Mouse (Mus musculus): ENCODE results near the gene Padi2. TPM values are rescaled to one million over a fixed set of nuclear protein-coding genes. Genes with fewer than 3 reads are reported as not detected.

Gene Padi2
- polyA plus RNA-seq, 1 experiment from 2014 or later, result 1.2 TPM

- H3K4me2 ChIP-seq, result no peak overlapping the region
- H3K4me3 ChIP-seq, result no peak overlapping the region
- no peak overlapping the region for H3K9ac ChIP-seq
- H3K9me3 ChIP-seq (replicated peaks), result no peaks in the 10 kb centered on the region
- no peak overlapping the region for H3K27ac ChIP-seq
- H3K27me3 ChIP-seq, result no peaks in the 10 kb centered on the region
- ATAC-seq (replicated peaks; ENCODE audit: insufficient number of reproducible peaks, insufficient read depth, low FRiP score, low read depth), result no peak
- whole genome bisulfite sequencing, result 79% methylated on average over 8 of the region's 8 CpGs
- peaks cover 15% of the 10 kb centered on the region for H3K4me1 ChIP-seq (replicated peaks)
- H3K36me3 ChIP-seq, result no peaks in the 10 kb centered on the region
Observed at GRCm38 (mm10) chr4:140949052-140949451, 42.9 kb downstream of the Padi2 start.

- Histone ChIP-seq H3K4me1 (replicated peaks) (peaks cover 15% of the 10 kb centered on the region), H3K27ac (no peak overlapping the region), H3K9me3 (replicated peaks) (no peaks in the 10 kb centered on the region), H3K4me2 (no peak overlapping the region), H3K4me3 (no peak overlapping the region), H3K9ac (no peak overlapping the region), H3K27me3 (no peaks in the 10 kb centered on the region), H3K36me3 (no peaks in the 10 kb centered on the region)
- ATAC-seq (replicated peaks; ENCODE audit: insufficient number of reproducible peaks, insufficient read depth, low FRiP score, low read depth), result no peak
- WGBS, result 85% methylated on average over 16 of the region's 16 CpGs
Observed at GRCm38 (mm10) chr4:140949616-140950015, 43.5 kb downstream of the Padi2 start.

DNA sequence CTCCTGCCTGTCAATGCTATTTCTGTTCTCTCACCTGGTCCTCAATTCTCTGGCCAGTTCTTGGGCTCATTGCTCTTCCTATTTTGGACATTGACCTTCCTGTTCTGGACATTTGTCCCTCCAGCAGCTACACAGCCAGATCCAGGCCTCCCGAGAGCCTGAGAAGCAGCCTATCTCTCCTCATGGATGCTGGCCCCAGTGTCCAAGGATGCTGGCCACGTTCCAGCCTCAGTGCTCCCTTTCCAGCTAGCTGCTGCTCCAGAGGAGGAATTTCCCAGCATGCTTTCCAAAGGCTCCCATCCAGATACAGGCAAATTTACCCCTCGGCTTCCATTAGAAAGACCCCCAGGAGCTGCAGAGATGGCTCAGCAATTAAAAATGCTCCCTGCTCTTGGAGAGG lies 44.4 kb downstream of the Padi2 start:
- Histone ChIP-seq H3K4me2 (no peak overlapping the region), H3K9ac (no peak overlapping the region), H3K4me1 (replicated peaks) (peaks cover 15% of the 10 kb centered on the region), H3K27me3 (0 out of 2 replicates have a peak, but pooled peaks cover 2% of the 10 kb centered on the region), H3K4me3 (no peak overlapping the region), H3K9me3 (replicated peaks) (no peaks in the 10 kb centered on the region), H3K27ac (no peak overlapping the region), H3K36me3 (no peaks in the 10 kb centered on the region)
- WGBS, result 38% methylated on average over 3 of the region's 3 CpGs
- no peak for ATAC-seq (replicated peaks; ENCODE audit: insufficient number of reproducible peaks, insufficient read depth, low FRiP score, low read depth)

DNA sequence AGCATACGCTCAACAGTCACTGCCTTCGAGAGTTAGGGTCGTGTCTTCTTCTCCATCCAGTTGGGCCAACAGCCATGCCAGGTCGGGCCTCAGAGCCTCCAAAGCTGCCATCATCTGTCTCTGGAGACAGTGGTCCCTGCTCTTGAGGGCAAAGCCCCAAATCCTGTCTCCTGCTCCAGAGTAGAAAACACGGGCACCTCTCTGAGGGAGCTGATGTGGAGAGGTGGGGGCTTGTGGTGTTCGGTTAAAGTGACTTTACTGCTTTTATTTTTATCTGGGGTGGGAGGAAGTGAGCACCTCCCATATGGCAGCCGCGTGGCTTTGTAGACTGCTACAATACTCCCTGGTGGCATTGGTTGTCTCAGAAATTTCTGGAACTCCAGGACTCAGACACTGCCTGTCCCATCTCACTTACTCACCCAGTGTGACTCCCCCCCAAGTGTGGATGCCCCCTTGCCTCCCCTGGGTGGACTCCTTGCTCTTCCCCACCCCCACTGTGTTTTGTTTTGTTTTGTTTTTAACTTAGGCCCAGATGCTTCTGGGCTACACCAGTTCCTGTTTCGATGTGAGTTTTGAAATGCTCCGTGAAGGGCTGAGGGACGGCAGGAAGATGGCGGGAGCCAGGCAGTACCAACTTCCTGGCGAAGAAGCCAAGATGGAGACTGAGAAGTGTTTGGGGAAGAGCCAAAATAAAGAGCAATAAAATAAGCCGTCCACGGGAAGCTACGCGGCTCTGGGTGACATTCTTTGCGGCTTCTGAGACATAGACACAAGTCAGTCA lies 45.9 kb downstream of the Padi2 start:
- H3K9me3 ChIP-seq (replicated peaks), result no peaks in the 10 kb centered on the region
- H3K4me3 ChIP-seq, result no peak overlapping the region
- no peaks in the 10 kb centered on the region for H3K36me3 ChIP-seq
- H3K9ac ChIP-seq, result no peak overlapping the region
- H3K4me2 ChIP-seq, result no peak overlapping the region
- peaks cover 5% of the 10 kb centered on the region; the same call in 1 of the 2 replicates for H3K27me3 ChIP-seq
- H3K27ac ChIP-seq, result no peak overlapping the region
- peaks cover 11% of the 10 kb centered on the region for H3K4me1 ChIP-seq (replicated peaks)
- WGBS, result 79% methylated on average over 18 of the region's 18 CpGs
- no peak for ATAC-seq (replicated peaks; ENCODE audit: insufficient number of reproducible peaks, insufficient read depth, low FRiP score, low read depth)

GRCm38 (mm10) chr4:140957131-140957702 lies 51.1 kb downstream of the Padi2 start:
- H3K9ac ChIP-seq, result peak overlapping the region; percentile 52
- H3K9me3 ChIP-seq (replicated peaks), result no peaks in the 10 kb centered on the region
- H3K27ac ChIP-seq, result peak overlapping the region; percentile 44
- H3K4me2 ChIP-seq, result peak overlapping the region; percentile 82
- no peak for ATAC-seq (replicated peaks; ENCODE audit: insufficient number of reproducible peaks, insufficient read depth, low FRiP score, low read depth)
- no peaks in the 10 kb centered on the region for H3K36me3 ChIP-seq
- H3K27me3 ChIP-seq, result peaks cover 5% of the 10 kb centered on the region; the same call in 1 of the 2 replicates
- peaks cover 25% of the 10 kb centered on the region for H3K4me1 ChIP-seq (replicated peaks)
- WGBS, result 17% methylated on average over 17 of the region's 17 CpGs
- H3K4me3 ChIP-seq, result peak overlapping the region; percentile 51

DNA sequence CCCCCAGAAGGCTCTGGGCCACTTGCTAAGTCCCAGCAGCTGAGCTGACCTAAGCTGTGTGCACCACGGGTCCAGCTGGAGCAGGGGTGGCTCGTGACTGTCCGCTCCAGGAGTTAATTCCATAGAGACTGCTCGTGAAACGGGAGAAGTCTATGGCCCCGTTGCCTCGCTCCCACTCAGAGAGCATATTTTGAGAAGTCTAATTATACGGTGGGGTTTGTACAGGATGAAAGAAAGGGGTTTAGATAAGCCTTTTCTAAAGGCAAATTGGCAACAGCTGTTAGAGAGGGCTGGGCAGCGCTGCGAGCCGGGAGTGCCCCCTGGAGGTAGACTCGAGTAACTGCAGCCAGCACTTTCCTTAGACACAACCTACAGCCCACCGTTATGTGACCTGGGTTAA lies 51.6 kb downstream of the Padi2 start:
- Histone ChIP-seq H3K9ac (peak overlapping the region; percentile 52), H3K27ac (peak overlapping the region; percentile 44), H3K36me3 (no peaks in the 10 kb centered on the region), H3K9me3 (replicated peaks) (no peaks in the 10 kb centered on the region), H3K4me3 (peak overlapping the region; percentile 51), H3K27me3 (peaks cover 5% of the 10 kb centered on the region; the same call in 1 of the 2 replicates), H3K4me1 (replicated peaks) (peaks cover 30% of the 10 kb centered on the region), H3K4me2 (peak overlapping the region; percentile 82)
- ATAC-seq (replicated peaks; ENCODE audit: insufficient number of reproducible peaks, insufficient read depth, low FRiP score, low read depth), result 0 out of 2 replicates have a peak, but pooled peaks have one; percentile 25
- 2% methylated on average over 13 of the region's 13 CpGs for WGBS

DNA sequence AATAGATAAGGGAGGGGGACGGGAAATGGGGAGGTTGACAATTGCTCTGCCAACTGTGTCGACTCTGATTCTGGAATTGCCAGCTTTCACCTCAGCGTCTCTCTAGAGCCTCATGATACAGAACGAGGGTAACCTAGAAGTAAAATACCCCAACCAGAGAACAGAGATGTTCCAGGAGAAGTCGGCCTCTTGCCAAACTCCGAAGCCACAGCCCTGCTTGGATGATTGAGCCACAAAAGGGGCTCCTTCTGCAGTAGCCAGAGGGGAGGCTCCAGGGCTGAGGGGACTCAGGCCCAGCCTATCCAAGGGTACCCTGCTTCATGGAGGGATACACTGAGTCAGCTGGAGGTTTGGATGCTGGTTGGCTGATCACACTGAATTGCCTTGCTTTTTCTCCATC lies 52.2 kb downstream of the Padi2 start:
- WGBS, result 49% methylated on average over 6 of the region's 6 CpGs
- H3K9ac ChIP-seq, result no peak overlapping the region
- H3K4me2 ChIP-seq, result no peak overlapping the region

DNA sequence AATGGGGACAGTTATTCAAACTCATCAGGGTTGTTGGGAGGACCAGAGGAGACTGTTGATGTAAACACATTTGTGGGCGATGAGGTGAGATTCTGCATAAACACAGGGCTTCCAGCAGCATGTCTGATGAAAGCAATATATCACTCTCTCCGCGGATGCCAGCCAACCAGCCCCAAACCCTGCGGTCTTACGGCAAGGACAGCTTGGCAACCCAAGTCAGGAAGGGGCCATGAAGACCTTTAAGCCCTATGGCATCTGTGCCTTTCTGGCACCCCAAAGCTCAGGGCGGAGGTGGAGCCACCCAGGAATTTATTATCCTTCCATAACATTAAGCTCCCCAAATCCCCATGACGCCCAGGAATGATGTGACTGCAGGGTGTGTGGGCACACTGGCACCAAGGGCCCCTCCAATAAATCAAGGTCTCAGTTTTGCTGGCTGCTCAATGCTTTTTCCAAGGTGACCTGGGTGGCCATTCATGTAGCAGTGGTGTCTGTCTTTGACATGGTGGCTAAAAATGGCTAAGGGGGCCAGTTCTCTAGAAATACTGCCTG lies 53.1 kb downstream of the Padi2 start:
- Histone ChIP-seq H3K4me1 (replicated peaks) (peaks cover 43% of the 10 kb centered on the region), H3K36me3 (no peaks in the 10 kb centered on the region), H3K27ac (no peak overlapping the region), H3K9ac (no peak overlapping the region), H3K9me3 (replicated peaks) (no peaks in the 10 kb centered on the region), H3K4me2 (no peak overlapping the region), H3K27me3 (peaks cover 5% of the 10 kb centered on the region; the same call in 1 of the 2 replicates), H3K4me3 (no peak overlapping the region)
- ATAC-seq (replicated peaks; ENCODE audit: insufficient number of reproducible peaks, insufficient read depth, low FRiP score, low read depth), result no peak
- 83% methylated on average over 7 of the region's 7 CpGs for WGBS

More for the DNA sequence above, 52.2 kb downstream of the Padi2 start:
- Histone ChIP-seq H3K27ac (no peak overlapping the region), H3K36me3 (no peaks in the 10 kb centered on the region), H3K4me3 (no peak overlapping the region), H3K27me3 (peaks cover 5% of the 10 kb centered on the region; the same call in 1 of the 2 replicates), H3K9me3 (replicated peaks) (no peaks in the 10 kb centered on the region), H3K4me1 (replicated peaks) (peaks cover 36% of the 10 kb centered on the region)
- ATAC-seq (replicated peaks; ENCODE audit: insufficient number of reproducible peaks, insufficient read depth, low FRiP score, low read depth), result no peak

DNA sequence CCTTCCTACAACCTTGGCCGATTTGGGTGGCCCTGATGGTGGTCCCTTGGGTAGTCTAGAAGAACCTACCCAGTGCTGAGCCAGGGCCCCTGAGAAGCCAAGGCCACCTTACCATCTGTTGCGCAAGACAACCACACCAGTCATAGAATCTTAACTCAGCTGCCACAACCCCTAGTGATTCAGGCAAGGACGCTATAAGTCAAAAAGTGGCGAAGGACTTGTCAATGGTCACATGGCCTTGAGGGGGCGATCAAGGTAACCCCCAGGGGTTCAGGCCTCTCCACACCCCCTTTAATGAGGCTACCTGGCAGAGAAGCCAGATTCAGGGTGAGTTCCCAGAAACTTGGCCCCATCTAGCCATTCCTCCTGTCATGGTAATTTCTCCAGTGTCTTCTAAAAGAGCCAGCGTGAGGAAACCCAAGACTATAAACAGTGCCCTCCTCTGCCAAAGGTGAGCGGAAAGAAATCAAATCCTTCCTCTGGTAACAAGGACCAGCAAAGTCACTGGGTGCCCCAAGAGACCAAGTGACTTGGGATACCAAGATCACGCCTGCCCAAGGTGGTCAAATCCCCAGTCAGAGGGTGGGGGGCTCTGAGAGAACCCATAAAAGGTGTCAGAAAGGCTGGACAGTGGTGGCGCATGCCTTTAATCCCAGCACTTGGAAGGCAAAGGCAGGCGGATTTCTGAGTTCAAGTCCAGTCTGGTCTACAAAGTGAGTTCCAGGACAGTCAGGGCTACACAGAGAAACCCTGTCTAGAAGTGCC lies 53.8 kb downstream of the Padi2 start:
- H3K27ac ChIP-seq, result peak overlapping the region; percentile 91; the same call in 1 of the 2 replicates
- no peak for ATAC-seq (replicated peaks; ENCODE audit: insufficient number of reproducible peaks, insufficient read depth, low FRiP score, low read depth)
- no peaks in the 10 kb centered on the region for H3K36me3 ChIP-seq
- H3K9ac ChIP-seq, result no peak overlapping the region
- H3K4me1 ChIP-seq (replicated peaks), result peaks cover 49% of the 10 kb centered on the region
- peak overlapping the region; percentile 86 for H3K4me2 ChIP-seq
- no peak overlapping the region for H3K4me3 ChIP-seq
- no peaks in the 10 kb centered on the region for H3K9me3 ChIP-seq (replicated peaks)
- WGBS, result 79% methylated on average over 10 of the region's 10 CpGs
- H3K27me3 ChIP-seq, result peaks cover 5% of the 10 kb centered on the region; the same call in 1 of the 2 replicates

- Histone ChIP-seq H3K4me1 (replicated peaks) (peaks cover 49% of the 10 kb centered on the region), H3K36me3 (no peaks in the 10 kb centered on the region), H3K27me3 (peaks cover 3% of the 10 kb centered on the region; the same call in 1 of the 2 replicates), H3K4me2 (peak within 1 kb of the TSS; percentile 86), H3K4me3 (peak within 1 kb of the TSS; percentile 92), H3K27ac (peak within 1 kb of the TSS; percentile 91), H3K9me3 (replicated peaks) (no peaks in the 10 kb centered on the region), H3K9ac (peak within 1 kb of the TSS; percentile 97)
- ATAC-seq (replicated peaks; ENCODE audit: insufficient number of reproducible peaks, insufficient read depth, low FRiP score, low read depth), result peak; percentile 95
- 3% methylated on average over 37 of the region's 37 CpGs for WGBS
Observed at GRCm38 (mm10) chr4:140960781-140961466, 54.8 kb downstream of the Padi2 start, which contains the start of gene Sdhb. Gene Sdhb, plus strand, starts transcription at chr4:140961203.
